Mouse (Mus musculus): Measurements from ENCODE around the gene Gng12.
"Not testable (repeated sequence)": the region's sequence is repeated elsewhere in the genome, so short reads cannot be mapped to it uniquely, and the experiment has no call there.

Gng12 gene

GRCm38 (mm10) chr6:66955089-66955657 lies 59.0 kb downstream of the Gng12 start:
- peak in 1 of 2 experiments; percentile 24 for DNase-seq (ENCODE audit: low spot score in 2 of 2)

GRCm38 (mm10) chr6:66958466-66959235 lies 62.5 kb downstream of the Gng12 start:
- no peak for DNase-seq (ENCODE audit: low spot score in 2 of 2)

GRCm38 (mm10) chr6:66962582-66963043 lies 66.4 kb downstream of the Gng12 start:
- DNase-seq (ENCODE audit: low spot score in 2 of 2), result peak; percentile 18 to 56

- DNase-seq (ENCODE audit: low spot score in 2 of 2), result no peak
These were observed 66.9 kb downstream of the Gng12 start for GRCm38 (mm10) chr6:66963068-66963467.

- DNase-seq (ENCODE audit: low spot score in 2 of 2), result not testable (repeated sequence)
These were observed 67.5 kb downstream of the Gng12 start for GRCm38 (mm10) chr6:66963651-66964050.

GRCm38 (mm10) chr6:66964222-66964621 lies 68.0 kb downstream of the Gng12 start:
- DNase-seq (ENCODE audit: low spot score in 2 of 2), result peak in 1 of 2 experiments; percentile 26

- no peak for DNase-seq (ENCODE audit: low spot score in 2 of 2)
These were observed 69.0 kb downstream of the Gng12 start for GRCm38 (mm10) chr6:66965203-66965602.

- DNase-seq (ENCODE audit: low spot score in 2 of 2), result no peak
These were observed 71.6 kb downstream of the Gng12 start for GRCm38 (mm10) chr6:66967788-66968187.

GRCm38 (mm10) chr6:66969446-66969845 lies 73.2 kb downstream of the Gng12 start:
- DNase-seq (ENCODE audit: low spot score in 2 of 2), result no peak

- no peak for DNase-seq (ENCODE audit: low spot score in 2 of 2)
These were observed 76.1 kb downstream of the Gng12 start for GRCm38 (mm10) chr6:66972300-66972699.

GRCm38 (mm10) chr6:66973180-66973579 lies 77.0 kb downstream of the Gng12 start:
- no peak for DNase-seq (ENCODE audit: low spot score in 2 of 2)

GRCm38 (mm10) chr6:66975522-66975921 lies 79.3 kb downstream of the Gng12 start:
- no peak for DNase-seq (ENCODE audit: low spot score in 2 of 2)

- DNase-seq (ENCODE audit: low spot score in 2 of 2), result no peak
These were observed 83.0 kb downstream of the Gng12 start for GRCm38 (mm10) chr6:66979197-66979596.

- no peak for DNase-seq (ENCODE audit: low spot score in 2 of 2)
These were observed 83.8 kb downstream of the Gng12 start for GRCm38 (mm10) chr6:66980040-66980439.

GRCm38 (mm10) chr6:66981366-66981765 lies 85.2 kb downstream of the Gng12 start:
- DNase-seq (ENCODE audit: low spot score in 2 of 2), result no peak

GRCm38 (mm10) chr6:66981864-66982263 lies 85.7 kb downstream of the Gng12 start:
- peak; percentile 64 to 71 for DNase-seq (ENCODE audit: low spot score in 2 of 2)

- no peak for DNase-seq (ENCODE audit: low spot score in 2 of 2)
These were observed 87.9 kb downstream of the Gng12 start for GRCm38 (mm10) chr6:66984079-66984478.

- no peak for DNase-seq (ENCODE audit: low spot score in 2 of 2)
These were observed 88.5 kb downstream of the Gng12 start for GRCm38 (mm10) chr6:66984672-66985071.

- DNase-seq (ENCODE audit: low spot score in 2 of 2), result no peak
These were observed 89.3 kb downstream of the Gng12 start for GRCm38 (mm10) chr6:66985500-66985899.

- DNase-seq (ENCODE audit: low spot score in 2 of 2), result no peak
These were observed 89.9 kb downstream of the Gng12 start for GRCm38 (mm10) chr6:66986063-66986462.

GRCm38 (mm10) chr6:66987643-66988042 lies 91.4 kb downstream of the Gng12 start:
- peak; percentile 75 to 80 for DNase-seq (ENCODE audit: low spot score in 2 of 2)

GRCm38 (mm10) chr6:66988363-66988762 lies 92.2 kb downstream of the Gng12 start:
- DNase-seq (ENCODE audit: low spot score in 2 of 2), result no peak

- DNase-seq (ENCODE audit: low spot score in 2 of 2), result no peak
These were observed 92.8 kb downstream of the Gng12 start for GRCm38 (mm10) chr6:66989037-66989436.

All from heart, adult 9 months (tissue).